Mouse (Mus musculus) mouse trophoblast stem cell (cell line): Measurements from ENCODE around the gene Acat2.
"Not testable (repeated sequence)": the region's sequence is repeated elsewhere in the genome, so short reads cannot be mapped to it uniquely, and the experiment has no call there.

Experiments
- in situ Hi-C, 2 experiments: fragments of 300-500 bp; cut with MseI, MboI; formaldehyde crosslinking; loops; 2 replicates in 1 of 2; 3 replicates in 1 of 2; pipeline ENCODE4 v1.15.1; 2025

Gene Acat2

DNA sequence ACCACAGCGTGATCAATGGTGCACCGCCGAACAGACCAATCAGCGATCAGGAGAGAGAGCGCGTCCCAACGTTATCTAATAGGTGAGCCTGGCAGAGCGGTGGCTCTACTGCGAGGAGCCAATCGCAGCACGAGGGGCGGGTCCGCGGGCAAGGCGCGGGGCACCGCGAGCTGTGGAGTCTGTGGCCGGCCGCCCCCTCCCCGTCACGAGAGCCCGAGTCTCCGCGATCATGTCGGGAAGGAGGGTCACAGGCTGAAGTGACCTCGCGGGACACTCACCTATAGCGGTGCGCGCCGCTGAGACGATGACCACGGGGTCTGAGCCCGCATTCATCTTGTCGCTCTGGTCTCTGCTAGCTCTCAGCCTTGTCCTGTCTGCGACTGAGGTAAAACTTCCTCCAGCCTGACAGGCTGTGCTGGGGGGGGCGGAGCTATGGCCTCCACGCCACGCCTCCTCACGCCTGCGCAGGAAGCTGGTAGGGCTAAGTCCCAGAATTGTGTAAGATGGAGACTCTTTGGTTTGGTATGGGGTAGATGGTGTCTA lies at the start of gene Acat2:
Gene Acat2, minus strand, starts transcription at position 417 of the 543 bp plus-strand sequence.
- in situ Hi-C loops, result no loop called here

DNA sequence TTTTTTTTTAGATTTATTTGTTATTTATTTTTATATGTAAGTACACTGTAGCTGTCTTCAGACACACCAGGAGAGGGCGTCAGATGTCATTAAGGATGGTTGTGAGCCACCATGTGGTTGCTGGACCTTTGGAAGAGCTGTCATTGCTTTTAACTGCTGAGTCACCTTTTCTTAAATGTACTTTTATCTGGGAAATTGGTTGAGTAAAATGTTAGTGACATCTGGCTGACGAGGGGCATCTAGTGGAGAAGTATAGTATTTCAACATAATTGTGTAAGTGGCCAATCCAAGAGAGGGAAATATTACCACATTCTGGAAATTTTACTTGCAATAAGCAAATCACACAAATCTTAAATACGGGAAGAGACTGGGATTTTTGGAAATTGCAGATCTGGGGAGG lies 49.3 kb upstream of the Acat2 start:
- in situ Hi-C loops, result loop anchor here in 1 of 2 experiments (25.0 kb wide), 1 partner anchor 902 kb away; no protein-coding TSS in a partner anchor

DNA sequence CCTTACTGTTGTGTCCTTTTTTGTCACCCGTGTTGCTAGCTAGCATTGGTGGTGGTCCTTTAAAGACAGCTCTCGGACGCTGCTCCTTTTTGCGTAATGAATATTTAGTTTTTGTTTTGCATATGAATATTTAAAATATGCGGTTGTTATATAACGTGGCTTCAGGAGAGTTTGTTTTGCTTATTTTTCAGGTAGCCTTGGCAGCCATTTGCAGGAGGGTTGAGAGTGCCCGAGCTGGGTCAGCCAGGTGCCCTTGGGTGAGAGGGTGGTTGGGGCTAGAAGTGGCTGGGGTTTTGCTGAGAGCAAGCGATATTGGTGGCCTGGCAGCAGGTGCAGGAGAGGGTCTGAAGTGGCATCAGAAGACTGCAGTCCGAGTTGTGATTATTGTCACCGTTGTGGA lies 48.0 kb upstream of the Acat2 start:
- in situ Hi-C loops, result loop anchor here in 1 of 2 experiments (25.0 kb wide), 1 partner anchor 904 kb away; no protein-coding TSS in a partner anchor

DNA sequence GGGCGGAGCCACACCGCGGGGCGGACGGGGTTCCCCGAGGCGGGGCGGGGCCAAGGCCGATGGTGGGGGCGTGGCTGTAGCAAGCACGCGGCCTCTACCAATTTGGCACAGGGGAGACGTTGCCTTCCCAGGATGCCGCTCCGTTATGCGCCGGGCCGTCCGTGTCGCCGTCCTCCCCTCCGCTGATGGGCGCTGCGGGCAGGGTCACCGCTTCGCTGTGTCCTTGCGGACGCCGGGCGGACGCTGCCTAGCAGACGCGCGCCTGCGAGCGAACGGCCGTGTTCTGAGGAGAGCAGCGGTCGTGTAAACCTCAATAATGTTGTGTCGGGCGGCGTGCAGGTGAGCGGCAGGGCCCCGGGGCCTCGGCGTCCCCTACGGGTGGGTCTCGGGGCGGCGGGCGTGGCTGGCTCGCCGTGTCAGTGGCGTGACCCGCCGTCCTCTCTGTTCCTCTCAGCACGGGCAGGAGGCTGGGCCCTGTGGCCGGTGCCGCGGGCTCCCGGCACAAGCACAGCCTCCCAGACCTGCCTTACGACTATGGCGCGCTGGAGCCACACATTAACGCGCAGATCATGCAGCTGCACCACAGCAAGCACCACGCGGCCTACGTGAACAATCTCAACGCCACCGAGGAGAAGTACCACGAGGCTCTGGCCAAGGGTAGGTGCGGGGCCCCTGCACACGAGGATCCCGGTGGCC lies 47.3 kb upstream of the Acat2 start:
- in situ Hi-C loops, result loop anchor here in 1 of 2 experiments (25.0 kb wide), 1 partner anchor 904 kb away; no protein-coding TSS in a partner anchor

DNA sequence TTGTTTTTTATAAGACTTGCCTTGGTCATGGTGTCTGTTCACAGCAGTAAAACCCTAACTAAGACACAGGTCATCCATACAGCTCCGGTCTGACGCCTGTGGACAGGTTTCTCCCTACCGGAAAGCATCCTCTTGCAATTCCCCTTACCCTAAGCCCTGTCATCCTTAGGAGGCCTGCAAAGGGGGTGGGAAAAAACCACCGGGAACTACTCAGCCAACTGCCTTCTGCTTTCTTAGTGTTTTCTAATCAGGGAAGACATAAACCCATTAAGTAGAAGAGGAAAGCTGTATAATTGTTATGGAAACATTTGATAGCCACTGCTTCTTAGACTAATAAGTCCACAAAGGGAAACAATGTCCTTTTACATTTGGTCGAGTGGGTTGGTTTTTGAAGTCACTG lies 46.4 kb upstream of the Acat2 start:
- in situ Hi-C loops, result loop anchor here in 1 of 2 experiments (25.0 kb wide), 1 partner anchor 905 kb away; no protein-coding TSS in a partner anchor

DNA sequence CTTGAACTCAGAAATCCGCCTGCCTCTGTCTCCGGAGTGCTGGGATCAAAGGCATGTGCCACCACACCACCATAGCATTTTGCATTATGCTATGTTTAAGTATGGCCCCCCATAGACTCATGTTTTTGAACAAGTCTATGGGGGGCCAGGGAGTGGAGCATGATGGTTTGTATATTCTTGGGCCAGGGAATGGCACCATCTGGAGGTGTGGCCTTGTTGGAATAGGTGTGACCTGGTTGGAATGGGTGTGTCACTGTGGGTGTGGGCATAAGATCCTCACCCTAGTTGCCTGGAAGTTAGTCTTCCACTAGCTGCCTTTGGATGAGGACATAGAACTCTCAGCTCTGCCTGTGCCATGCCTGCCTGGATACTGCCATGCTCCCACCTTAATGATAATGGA lies 46.0 kb upstream of the Acat2 start, which contains the start of gene Sod2:
Gene Sod2, plus strand, starts transcription at position 301 of the 400 bp plus-strand sequence.
- in situ Hi-C loops, result loop anchor here in 1 of 2 experiments (25.0 kb wide), 1 partner anchor 906 kb away; no protein-coding TSS in a partner anchor

DNA sequence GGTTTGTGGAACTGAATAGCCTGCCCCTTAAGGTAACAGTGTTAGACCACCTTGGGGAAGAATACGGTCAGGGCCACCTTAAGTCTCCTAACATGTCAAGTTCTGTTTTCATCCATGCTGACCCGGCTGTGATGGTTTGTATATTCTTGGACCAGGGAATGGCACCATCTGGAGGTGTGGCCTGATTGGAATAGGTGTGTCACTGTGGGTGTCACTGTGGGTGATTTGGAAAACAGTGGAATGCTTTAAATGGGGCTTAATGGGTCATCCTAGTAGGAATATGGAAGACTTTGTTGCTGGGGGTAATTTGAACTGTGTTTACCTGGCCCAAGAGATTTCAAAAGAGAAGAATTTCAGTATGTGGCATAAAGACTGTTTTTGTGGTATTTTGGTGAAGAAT lies 43.9 kb upstream of the Acat2 start:
- in situ Hi-C loops, result loop anchor here in 1 of 2 experiments (25.0 kb wide), 1 partner anchor 908 kb away; no protein-coding TSS in a partner anchor

DNA sequence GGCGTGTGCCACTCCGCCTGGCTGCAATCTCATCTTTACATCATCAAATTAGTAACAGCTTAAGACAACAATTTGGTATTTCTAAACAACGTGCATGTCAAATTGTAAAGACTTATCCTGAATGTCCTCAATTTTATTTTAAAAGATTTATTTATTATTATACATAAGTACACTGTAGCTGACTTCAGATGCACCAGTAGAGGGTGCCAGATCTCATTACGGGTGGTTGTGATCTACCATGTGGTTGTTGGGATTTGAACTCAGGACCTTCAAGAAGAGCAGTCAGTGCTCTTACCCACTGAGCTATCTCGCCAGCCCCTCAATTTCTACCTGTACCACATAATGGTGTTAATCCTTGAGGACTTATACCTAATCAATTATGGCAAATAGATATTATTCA lies 41.7 kb upstream of the Acat2 start:
- in situ Hi-C loops, result loop anchor here in 1 of 2 experiments (25.0 kb wide), 1 partner anchor 910 kb away; no protein-coding TSS in a partner anchor

DNA sequence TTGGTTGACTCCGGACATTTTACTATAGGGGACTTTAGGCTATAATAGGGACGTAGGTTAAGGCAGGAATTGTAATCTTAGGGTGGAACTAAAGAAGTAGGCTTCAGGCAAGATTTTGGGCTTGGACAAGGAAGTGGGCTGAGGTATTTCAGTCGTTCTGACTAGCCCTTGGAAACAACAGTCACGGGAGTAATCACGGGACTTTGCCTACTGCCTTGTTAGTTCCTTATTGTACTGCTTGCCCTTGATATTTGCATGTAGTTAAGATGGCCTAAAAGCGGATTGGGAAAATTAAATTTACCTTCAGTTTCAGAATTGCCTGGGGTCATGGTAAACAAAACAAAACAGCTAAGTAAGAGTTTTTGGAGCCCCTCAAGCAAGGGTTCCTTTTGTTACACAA lies 38.5 kb upstream of the Acat2 start:
- in situ Hi-C loops, result no loop called here

DNA sequence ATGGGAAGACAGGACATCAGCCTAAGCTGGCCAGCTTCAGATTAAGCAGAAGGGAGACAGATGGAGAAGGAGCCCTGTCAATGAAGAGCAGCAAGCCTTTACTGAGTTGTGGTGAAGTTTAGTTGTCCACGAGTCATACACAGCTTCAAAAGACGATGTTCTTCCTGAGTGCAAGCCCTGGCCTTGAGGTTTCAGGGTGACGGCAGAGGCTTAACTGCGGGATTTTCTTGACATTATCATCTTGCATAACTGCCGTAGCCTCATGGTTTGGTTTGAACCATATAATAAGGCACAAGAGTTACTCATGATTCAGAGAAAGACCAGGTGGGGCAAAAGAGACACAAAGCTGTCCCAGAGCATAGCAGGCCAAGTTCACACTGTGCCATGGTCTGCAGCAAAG lies 37.3 kb upstream of the Acat2 start:
- in situ Hi-C loops, result no loop called here

DNA sequence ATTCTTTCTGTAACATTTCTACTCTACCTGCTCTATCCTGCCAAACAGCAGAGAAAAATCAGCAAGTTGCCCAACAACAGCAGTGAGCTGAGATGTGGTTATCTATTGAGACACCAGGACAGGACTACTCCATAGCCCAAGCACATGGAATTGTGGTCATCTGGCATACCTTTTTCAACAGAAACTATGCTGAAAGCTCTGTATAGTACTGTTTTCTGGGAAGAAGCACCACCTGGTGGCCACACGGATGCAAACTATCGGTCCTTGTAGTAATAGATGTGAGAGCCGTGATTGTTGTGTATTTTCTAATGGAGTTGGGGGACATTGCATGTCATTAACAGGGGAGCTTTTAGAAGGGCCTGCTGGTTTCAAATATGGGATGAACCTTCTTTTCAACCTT lies 35.8 kb upstream of the Acat2 start:
- in situ Hi-C loops, result no loop called here

DNA sequence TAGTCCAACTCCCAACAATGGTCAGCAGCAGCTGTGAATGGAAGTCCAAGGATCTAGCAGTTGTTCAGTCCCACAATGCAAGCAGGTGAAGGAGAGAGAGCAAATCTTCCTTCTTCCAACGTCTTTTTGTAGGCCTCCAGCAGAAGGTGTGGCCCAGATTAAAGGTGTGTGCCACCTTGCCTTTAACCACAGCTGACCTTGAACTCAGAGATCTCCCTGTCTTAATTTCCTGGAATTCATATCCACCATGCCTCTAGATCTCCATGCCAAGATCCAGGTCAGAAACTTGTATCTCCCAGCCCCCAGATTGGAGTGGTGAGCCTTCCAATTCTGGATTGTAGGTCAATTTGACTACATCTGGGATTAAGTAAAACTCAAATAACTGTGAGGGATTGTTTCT lies 33.5 kb upstream of the Acat2 start, which contains the start of gene Wtap:
Gene Wtap, minus strand, starts transcription at position 101 of the 400 bp plus-strand sequence.
- in situ Hi-C loops, result no loop called here

DNA sequence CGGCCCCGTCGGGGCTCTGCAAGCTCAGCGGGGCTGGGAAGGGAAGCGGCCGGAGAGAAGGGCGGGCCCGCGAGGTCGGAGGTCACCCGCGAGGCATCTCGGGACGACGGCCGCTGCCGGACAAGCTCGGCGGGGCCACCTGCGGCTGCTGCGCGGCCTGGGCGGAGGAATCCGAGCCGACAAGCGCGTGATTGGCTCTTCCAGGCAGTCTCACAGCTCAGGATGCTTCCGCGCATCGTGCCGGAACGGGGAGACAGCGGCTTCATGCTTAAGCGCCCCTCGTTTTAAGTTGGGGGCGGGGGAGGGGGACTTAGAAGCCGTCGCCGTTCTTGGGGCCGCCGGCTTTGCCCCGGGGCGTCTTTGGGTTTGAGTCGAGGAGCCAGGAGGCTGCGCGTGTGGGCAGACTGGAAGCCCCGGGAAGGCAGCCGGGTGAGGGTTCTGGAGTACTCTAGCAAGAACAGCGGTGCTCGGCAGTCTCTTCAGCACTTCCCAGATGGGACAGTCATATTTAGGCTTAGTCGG lies 32.0 kb upstream of the Acat2 start:
- in situ Hi-C loops, result no loop called here

DNA sequence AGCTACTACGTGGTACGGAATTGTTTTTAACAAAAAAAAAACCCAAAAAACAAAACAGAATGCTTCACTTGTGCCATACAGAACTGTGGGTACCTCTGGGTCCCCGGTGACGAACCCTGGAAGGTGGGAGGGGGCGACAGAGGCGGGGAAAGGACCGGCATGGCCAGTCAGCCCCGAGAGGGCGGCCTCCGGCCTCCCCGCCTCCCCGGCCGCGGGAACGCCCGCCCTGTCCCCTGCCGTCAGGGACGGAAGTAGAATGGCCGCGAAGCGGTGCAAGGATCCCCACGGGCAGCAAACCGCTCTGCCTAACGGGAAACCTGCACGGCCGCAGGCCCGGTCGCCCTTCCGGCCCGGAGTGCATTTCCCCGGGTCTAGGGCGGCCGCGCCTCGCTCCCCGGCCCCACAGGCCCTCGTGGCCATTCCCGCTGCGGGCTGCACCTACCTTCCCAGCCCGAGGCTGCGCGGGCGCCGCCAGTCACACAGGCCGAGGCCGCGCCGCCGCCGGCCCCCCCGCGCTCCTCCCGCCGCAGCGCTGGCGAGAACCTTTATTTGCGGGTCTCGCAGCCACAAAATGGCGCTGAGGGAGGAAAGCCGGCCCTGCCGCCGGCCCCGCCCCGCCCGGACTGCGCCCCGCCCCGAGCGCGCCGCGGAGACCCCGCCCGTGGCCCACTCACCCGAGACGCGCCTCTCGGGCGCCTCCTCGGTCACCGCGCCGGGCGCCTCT lies 31.2 kb upstream of the Acat2 start:
- in situ Hi-C loops, result no loop called here

DNA sequence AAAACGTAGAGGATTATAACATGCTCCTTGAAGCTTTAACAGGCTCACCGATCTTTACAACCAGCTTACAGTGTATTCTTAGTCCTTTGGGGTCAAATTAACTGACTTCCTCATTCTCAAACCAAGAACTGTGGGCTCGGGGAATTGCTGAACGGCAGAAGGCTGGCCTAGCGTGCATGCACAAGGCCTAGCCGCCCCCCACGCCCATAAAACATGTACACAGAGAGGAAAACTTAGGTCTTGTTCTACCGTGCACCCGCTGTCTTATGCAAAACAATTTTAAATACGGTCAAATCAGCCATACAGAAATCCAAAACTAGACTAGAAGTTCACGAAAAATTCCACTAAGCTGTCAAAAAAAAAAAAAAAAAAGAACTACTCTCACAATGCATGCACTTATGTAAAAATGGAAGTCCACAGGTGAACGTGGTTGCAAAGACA lies 30.7 kb upstream of the Acat2 start:
- in situ Hi-C loops, result no loop called here

DNA sequence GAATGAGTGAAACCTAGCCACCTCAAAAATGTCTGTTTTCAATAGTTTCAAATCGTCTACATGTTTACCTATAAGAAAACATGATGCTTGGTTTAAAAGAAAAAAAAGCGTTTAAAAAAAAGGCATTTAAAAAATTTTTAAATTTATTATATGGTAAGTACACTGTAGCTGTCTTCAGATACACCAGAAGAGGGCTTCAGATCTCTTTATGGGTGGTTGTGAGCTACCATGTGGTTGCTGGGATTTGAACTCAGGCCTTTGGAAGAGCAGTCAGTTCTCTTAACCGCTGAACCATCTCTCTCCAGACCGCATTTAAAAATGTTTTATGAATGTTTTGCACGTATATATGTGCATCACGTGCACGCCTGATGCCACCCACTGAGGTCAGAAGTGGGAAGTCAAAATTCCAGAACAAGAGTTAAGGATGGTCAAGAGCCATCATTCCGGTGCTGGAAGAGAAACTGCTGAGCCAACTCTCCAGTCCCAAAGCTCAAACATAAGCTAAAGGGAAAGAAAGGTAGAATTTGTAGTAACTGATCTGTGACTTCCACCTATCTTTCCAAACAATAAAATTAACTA lies 30.1 kb upstream of the Acat2 start:
- in situ Hi-C loops, result no loop called here

DNA sequence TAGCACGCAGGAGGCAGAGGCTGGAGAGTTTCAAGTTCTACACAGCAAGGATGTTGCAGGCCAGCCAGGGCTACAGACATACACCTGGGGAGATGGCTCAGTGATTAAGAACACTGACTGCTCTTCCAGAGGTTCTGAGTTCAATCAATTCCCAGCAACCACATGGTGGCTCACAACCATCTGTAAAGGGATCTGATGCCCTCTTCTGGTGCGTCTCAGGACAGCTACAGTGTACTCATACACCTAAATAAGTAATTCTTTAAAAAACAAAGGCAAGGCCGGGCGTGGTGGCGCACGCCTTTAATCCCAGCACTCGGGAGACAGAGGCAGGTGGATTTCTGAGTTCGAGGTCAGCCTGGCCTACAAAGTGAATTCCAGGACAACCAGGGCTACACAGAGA lies 27.5 kb upstream of the Acat2 start:
- in situ Hi-C loops, result not testable (repeated sequence)

DNA sequence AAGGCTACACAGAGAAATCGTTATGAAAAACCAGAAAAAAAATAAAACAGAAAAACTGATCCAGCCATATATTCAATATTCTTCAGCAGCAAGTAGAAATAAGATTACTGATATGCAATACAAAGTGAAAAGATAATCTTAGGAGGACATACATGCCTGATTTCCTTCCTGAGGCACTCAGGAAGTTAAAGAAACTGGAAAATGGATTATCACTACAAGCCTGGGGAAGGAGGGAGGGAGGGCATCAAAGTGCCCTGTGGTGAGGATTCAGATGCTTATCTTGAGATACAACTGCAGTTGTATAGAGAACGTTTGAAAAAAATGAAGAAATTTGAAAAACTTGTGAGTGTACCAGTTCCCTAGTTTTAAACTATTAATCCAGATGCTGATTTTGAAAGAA lies 23.4 kb upstream of the Acat2 start:
- in situ Hi-C loops, result no loop called here

DNA sequence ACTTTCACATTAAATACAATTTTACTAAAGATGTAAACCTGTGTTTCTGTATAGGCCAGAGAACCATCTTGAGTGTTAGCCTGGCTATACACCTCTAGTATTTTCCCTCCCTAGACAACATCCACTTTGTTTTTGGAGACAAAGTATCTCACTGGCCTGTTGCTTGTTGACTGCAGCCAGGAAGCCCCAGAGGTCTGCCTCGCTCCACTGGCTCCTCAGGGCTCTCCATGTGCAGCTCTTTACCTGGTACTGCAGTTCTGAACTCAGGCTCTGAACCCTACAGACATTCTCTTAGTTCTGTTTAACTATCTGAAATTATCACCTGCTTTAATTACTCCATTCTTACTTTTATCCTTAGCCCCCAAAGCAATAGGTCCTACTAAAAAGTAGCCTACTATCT lies 18.0 kb upstream of the Acat2 start:
- in situ Hi-C loops, result no loop called here

DNA sequence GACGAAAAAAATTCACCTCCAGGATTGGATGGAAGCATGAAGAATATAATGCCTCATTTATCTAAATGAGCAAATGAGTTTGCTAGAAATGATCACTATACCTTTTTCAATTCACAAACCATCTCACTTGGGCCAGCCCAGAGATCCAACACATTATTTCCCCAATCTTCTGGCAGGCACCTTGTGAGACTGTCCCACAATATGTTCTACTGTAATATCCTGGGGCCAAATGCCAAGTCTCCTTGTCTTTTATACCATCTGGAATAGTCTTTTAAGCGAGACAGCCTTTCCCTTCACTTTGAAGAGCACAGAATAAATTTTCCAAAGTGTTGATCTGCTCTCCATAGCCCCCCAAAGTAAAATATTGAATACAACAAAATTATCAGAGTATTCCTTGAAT lies 13.3 kb upstream of the Acat2 start:
- in situ Hi-C loops, result no loop called here

DNA sequence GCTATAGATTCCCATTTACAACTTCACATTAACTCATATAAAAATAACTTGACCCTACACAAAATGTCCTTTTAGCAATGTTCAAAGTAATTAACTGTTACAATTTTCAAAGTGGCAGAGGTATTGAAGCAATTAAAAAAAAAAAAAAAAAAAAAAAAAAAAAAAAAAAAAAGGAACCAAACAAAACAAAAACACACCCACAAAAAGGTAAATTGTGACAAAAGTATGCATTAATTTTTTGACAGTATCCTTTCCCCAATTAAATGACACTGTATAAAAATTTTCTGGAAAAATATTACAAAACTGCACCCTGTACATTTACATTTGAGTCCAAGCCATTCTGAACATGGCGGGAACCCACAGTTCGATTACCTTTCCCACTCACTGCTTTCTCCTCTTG lies 6.6 kb upstream of the Acat2 start:
- in situ Hi-C loops, result no loop called here

DNA sequence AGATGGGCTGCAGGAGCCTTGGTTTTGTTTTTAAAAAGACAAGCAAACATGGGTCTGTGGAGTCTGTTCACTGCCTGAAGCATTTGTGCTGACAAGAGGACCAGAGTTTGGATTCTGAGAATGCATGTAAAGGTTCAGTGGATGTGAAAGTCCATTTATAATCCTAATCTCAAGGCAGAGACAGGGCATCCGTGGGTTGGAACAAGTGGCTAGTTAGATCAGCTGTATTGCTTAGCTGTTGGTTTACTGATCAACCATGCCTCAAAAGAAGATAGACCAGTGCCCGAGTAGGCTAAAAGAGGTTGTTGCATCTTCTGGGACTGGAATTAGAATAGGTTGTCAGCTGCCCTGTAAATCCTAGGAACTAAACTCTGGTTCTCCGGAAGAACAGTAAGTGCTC lies 2.9 kb upstream of the Acat2 start:
- in situ Hi-C loops, result no loop called here
